Mouse (Mus musculus) liver, postnatal 0 days (tissue): ENCODE measurements at regions not wholly inside any gene's neighbourhood (a gene's known extent, or its start where the extent isn't known, plus 50 kb on each side); places are given as distances from the start of the nearest gene placed in this dataset.
A peak's percentile ranks its signal among the peaks of the same experiment; 100 is the strongest.

Source experiments
- ATAC-seq: fragments of 200-750 bp; cut with Nextera tagmentation; 2 replicates; pipeline ENCODE4 v1.8.0; 2017; ENCODE audit warnings: mild to moderate bottlenecking, moderate library complexity
- DNase-seq: peaks from one replicate; pipeline ENCODE4 v3.0.0-alpha.2; 2016
- H3K27ac ChIP-seq: fragments of 300-500 bp; sonication (generic); 2 replicates; pipeline ENCODE4 v1.5.1; 2014; ENCODE audit warnings: antibody characterized with exemption, moderate library complexity, mild to moderate bottlenecking, low read depth
- H3K27me3 ChIP-seq: fragments of 300-500 bp; sonication (generic); 2 replicates; pipeline ENCODE4 v1.6.1; 2014; ENCODE audit warnings: low read length, control low read depth, mixed read lengths; ENCODE audit not compliant: insufficient read depth
- H3K36me3 ChIP-seq: fragments of 300-500 bp; sonication (generic); replicated peaks from 2 replicates; pipeline ENCODE4 v1.6.1; 2014; ENCODE audit warnings: mild to moderate bottlenecking, control low read depth, low read length, moderate library complexity, mixed read lengths; ENCODE audit not compliant: insufficient read depth
- H3K4me1 ChIP-seq: fragments of 300-500 bp; sonication (generic); 2 replicates; pipeline ENCODE4 v1.6.1; 2014; ENCODE audit warnings: antibody characterized with exemption, mild to moderate bottlenecking, control low read depth; ENCODE audit not compliant: insufficient read depth
- H3K4me2 ChIP-seq: fragments of 300-500 bp; sonication (generic); 2 replicates; pipeline ENCODE4 v1.6.1; 2014; ENCODE audit warnings: low read depth, mild to moderate bottlenecking, low read length, moderate library complexity, mixed read lengths
- H3K4me3 ChIP-seq: fragments of 300-500 bp; sonication (generic); 2 replicates; pipeline ENCODE4 v1.5.1; 2014; ENCODE audit warnings: low read depth, low read length
- H3K9ac ChIP-seq: fragments of 300-500 bp; sonication (generic); replicated peaks from 2 replicates; pipeline ENCODE4 v1.6.1; 2014; ENCODE audit warnings: mild to moderate bottlenecking, moderate library complexity
- H3K9me3 ChIP-seq: fragments of 300-500 bp; sonication (generic); 2 replicates; pipeline ENCODE4 v1.6.1; 2016; ENCODE audit warnings: mild to moderate bottlenecking, control low read depth, low read length, mixed read lengths
- CTCF ChIP-seq: sonication (generic); IDR thresholded peaks from 2 replicates; pipeline ENCODE4 v1.5.1; 2016; ENCODE audit warnings: antibody characterized with exemption, low read depth
- EP300 ChIP-seq: IDR thresholded peaks from 2 replicates; pipeline ENCODE4 v1.6.1; 2016; ENCODE audit warnings: antibody characterized with exemption, low read depth, mild to moderate bottlenecking
- WGBS: fragments of 180-500 bp; shearing (Covaris S2); extraction: QIAGEN DNeasy Blood & Tissue Kit; methylation state at CpG from one replicate; pipeline ENCODE4 v1.1.7; 2014; ENCODE audit not compliant: insufficient replicate concordance; 5-methylcytosine and 5-hydroxymethylcytosine counted together

DNA sequence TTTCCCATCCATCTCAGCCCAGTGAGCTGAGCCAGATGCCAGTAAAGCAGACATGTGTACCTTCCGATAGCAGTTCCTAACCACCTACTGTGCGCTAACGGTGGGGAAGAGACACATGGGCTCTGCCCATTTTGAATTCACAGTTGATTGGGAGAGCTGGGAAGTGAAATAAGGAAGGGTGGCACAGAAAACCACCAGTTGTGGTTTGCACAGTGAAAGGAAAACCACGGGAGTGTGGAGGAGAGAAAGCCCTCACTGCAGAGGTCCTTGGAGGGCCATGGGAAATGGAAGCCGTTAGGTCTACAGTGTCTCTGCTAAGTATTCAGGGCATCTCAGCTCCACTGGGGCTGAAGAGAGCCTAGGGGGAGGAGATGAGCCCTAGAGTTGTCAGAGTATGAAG lies 132.7 kb upstream of the Mki67 start:
- TF ChIP-seq EP300 (no peak), CTCF (no peak)
- no peak for DNase-seq
- ATAC-seq, result no peak
- 59% methylated on average over 5 of the region's 5 CpGs for WGBS
- Histone ChIP-seq H3K36me3 (no peaks in the 10 kb centered on the region), H3K4me1 (no peaks in the 10 kb centered on the region), H3K9ac (no peak overlapping the region), H3K4me2 (no peak overlapping the region), H3K9me3 (no peaks in the 10 kb centered on the region), H3K4me3 (no peak overlapping the region), H3K27ac (no peak overlapping the region), H3K27me3 (peaks cover 38% of the 10 kb centered on the region)

- H3K4me2 ChIP-seq, result no peak overlapping the region
- peaks cover 42% of the 10 kb centered on the region for H3K27me3 ChIP-seq
- no peak overlapping the region for H3K27ac ChIP-seq
- peak; percentile 16; the same call in 1 of the 2 replicates for TF ChIP-seq CTCF
- TF ChIP-seq EP300, result no peak
- no peaks in the 10 kb centered on the region for H3K4me1 ChIP-seq
- ATAC-seq (no peak), DNase-seq (peak; percentile 31)
- no peaks in the 10 kb centered on the region for H3K36me3 ChIP-seq
- H3K9ac ChIP-seq, result no peak overlapping the region
- H3K4me3 ChIP-seq, result no peak overlapping the region
- 8% methylated on average over 35 of the region's 39 CpGs for WGBS
- H3K9me3 ChIP-seq, result no peaks in the 10 kb centered on the region
Observed at GRCm38 (mm10) chr7:135853127-135853813, 137.1 kb upstream of the Mki67 start.

- ATAC-seq (no peak), DNase-seq (no peak)
- H3K27me3 ChIP-seq, result peaks cover 40% of the 10 kb centered on the region
- no peak overlapping the region for H3K4me2 ChIP-seq
- no peak for TF ChIP-seq CTCF
- H3K4me1 ChIP-seq, result no peaks in the 10 kb centered on the region
- WGBS, result 32% methylated on average over 10 of the region's 10 CpGs
- H3K36me3 ChIP-seq, result no peaks in the 10 kb centered on the region
- H3K9me3 ChIP-seq, result no peaks in the 10 kb centered on the region
- no peak overlapping the region for H3K9ac ChIP-seq
- H3K4me3 ChIP-seq, result no peak overlapping the region
- H3K27ac ChIP-seq, result no peak overlapping the region
Observed at GRCm38 (mm10) chr7:135853814-135854324, 137.7 kb upstream of the Mki67 start.

DNA sequence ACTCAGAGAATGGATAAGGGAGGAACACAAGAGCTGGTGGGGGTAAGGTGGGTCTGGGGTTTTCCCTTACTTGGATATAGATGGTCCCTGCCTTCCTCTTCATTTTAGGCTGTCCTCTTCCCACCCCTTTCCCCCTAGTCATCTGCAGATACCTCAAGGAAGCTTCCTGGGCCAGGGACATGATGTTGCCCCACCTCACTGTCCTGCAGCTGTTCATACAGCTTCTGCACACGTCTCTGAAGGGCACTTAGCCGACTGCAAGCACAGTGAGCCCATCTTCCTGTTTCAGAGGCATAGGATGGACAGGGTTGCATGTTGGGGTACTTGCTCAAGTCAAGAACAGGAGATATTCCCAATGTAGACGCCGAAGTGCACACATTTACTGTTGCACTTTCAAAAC lies 144.1 kb upstream of the Mki67 start:
- H3K27ac ChIP-seq, result no peak overlapping the region
- ATAC-seq, result no peak
- no peaks in the 10 kb centered on the region for H3K27me3 ChIP-seq
- DNase-seq, result no peak
- H3K4me3 ChIP-seq, result no peak overlapping the region
- H3K9ac ChIP-seq, result no peak overlapping the region
- no peak for TF ChIP-seq EP300
- no peak for TF ChIP-seq CTCF
- WGBS, result 58% methylated on average over 4 of the region's 4 CpGs
- H3K36me3 ChIP-seq, result no peaks in the 10 kb centered on the region
- H3K4me1 ChIP-seq, result no peaks in the 10 kb centered on the region
- H3K4me2 ChIP-seq, result no peak overlapping the region
- H3K9me3 ChIP-seq, result no peaks in the 10 kb centered on the region

GRCm38 (mm10) chr7:135860741-135861408 lies 144.7 kb upstream of the Mki67 start:
- 66% methylated on average over 14 of the region's 14 CpGs for WGBS
- no peak overlapping the region for H3K4me2 ChIP-seq
- H3K27me3 ChIP-seq, result no peaks in the 10 kb centered on the region
- H3K36me3 ChIP-seq, result no peaks in the 10 kb centered on the region
- H3K4me3 ChIP-seq, result no peak overlapping the region
- H3K9me3 ChIP-seq, result no peaks in the 10 kb centered on the region
- TF ChIP-seq EP300 (no peak), CTCF (no peak)
- H3K4me1 ChIP-seq, result no peaks in the 10 kb centered on the region
- ATAC-seq (no peak), DNase-seq (no peak)
- no peak overlapping the region for H3K27ac ChIP-seq
- no peak overlapping the region for H3K9ac ChIP-seq

GRCm38 (mm10) chr7:135861409-135861805 lies 145.2 kb upstream of the Mki67 start:
- no peak for ATAC-seq

More at GRCm38 (mm10) chr7:135861409-135861805, 145.2 kb upstream of the Mki67 start:
- H3K4me1 ChIP-seq, result no peaks in the 10 kb centered on the region
- WGBS, result 74% methylated on average over 7 of the region's 7 CpGs
- no peak overlapping the region for H3K27ac ChIP-seq
- no peak for DNase-seq
- no peaks in the 10 kb centered on the region for H3K36me3 ChIP-seq
- H3K27me3 ChIP-seq, result no peaks in the 10 kb centered on the region
- no peak overlapping the region for H3K4me3 ChIP-seq
- H3K9ac ChIP-seq, result no peak overlapping the region
- no peaks in the 10 kb centered on the region for H3K9me3 ChIP-seq
- TF ChIP-seq CTCF, result no peak
- no peak for TF ChIP-seq EP300
- H3K4me2 ChIP-seq, result no peak overlapping the region
